Mouse (Mus musculus) midbrain, embryonic 10.5 days (tissue): ENCODE results near the gene Efemp2. TPM values are rescaled to one million over a fixed set of nuclear protein-coding genes. Genes with fewer than 3 reads are reported as not detected.
A peak's percentile ranks its signal among the peaks of the same experiment; 100 is the strongest.

Experiments
- DNase-seq: peaks from one replicate; pipeline ENCODE4 v3.0.0-alpha.2; 2017; ENCODE audit warnings: low spot score
- H3K27ac ChIP-seq: fragments of 300-500 bp; sonication (generic); replicated peaks from 2 replicates; pipeline ENCODE4 v1.5.1; 2016; ENCODE audit warnings: mild to moderate bottlenecking
- H3K27me3 ChIP-seq: fragments of 300-500 bp; sonication (generic); 2 replicates; pipeline ENCODE4 v1.6.1; 2016; ENCODE audit warnings: low read depth, mild to moderate bottlenecking; ENCODE audit not compliant: poor library complexity, severe bottlenecking
- H3K36me3 ChIP-seq: fragments of 300-500 bp; sonication (generic); 2 replicates; pipeline ENCODE4 v1.6.1; 2016; ENCODE audit warnings: mild to moderate bottlenecking, moderate library complexity
- H3K4me1 ChIP-seq: fragments of 300-500 bp; sonication (generic); 2 replicates; pipeline ENCODE4 v1.6.1; 2016
- H3K4me3 ChIP-seq: fragments of 300-500 bp; sonication (generic); 2 replicates; pipeline ENCODE4 v1.5.1; 2016; ENCODE audit warnings: mild to moderate bottlenecking, moderate library complexity
- H3K9me3 ChIP-seq: fragments of 300-500 bp; sonication (generic); replicated peaks from 2 replicates; pipeline ENCODE4 v1.6.1; 2016; ENCODE audit warnings: mild to moderate bottlenecking
- WGBS: fragments of 180-500 bp; shearing (Covaris S2); methylation state at CpG from one replicate; pipeline ENCODE4 v1.1.7; 2016; 5-methylcytosine and 5-hydroxymethylcytosine counted together
- polyA plus RNA-seq: library from polyadenylated mRNA; unstranded; fragments of >200 nt; fragmentation: Nextera tagmentation; extraction: Ambion mirVana; gene quantifications from 2 replicates; pipeline ENCODE4 v1.2.1, GENCODE M21; 2016

Efemp2 gene
- polyA plus RNA-seq, 1 experiment from 2014 or later = 67.6 TPM

DNA sequence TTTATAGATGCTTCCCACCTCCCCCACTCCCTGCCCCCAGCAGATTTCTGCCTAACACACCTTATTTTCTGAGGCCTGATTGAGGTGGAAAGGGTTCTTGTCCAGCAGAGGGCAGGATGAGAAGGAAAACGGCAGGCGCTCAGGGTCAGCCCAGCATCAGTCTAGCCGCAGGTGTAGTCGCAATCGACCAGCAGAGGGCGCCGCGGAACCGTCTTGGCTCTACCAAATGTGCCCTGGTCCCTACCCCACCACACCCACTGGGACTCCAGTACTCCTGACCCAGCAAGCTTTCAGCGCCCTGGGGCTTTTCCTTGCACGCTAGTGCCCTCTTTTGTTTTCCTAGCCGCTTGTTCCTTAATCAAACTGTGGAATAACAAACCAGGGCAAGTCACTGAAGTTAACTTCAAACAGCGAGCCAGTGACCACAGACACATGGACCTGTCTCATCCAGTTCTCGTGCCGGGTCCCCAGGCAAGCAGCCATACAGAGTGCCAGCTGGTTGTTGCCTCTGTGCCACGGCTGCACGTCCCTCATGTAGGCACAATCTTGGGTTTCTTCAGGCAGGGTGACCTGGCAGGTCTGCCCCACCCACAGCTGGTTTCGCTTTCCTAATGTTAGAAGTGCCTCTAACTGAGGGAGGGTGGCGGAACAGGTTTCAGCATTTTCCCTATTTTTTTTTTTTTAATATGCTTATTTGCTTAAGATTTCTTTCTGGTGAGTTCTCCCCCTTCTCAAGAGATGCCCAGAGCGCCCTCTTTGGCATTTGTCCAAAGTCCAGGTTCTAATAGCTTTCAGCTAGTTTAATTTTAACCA, 55.8 kb downstream of the Efemp2 start:
- DNase-seq = peak; percentile 96
- WGBS = 15% methylated on average over 20 of the region's 20 CpGs
- Histone ChIP-seq H3K36me3 (no peaks in the 10 kb centered on the region), H3K4me3 (peak overlapping the region; percentile 33), H3K4me1 (peaks cover 16% of the 10 kb centered on the region), H3K27ac (peak overlapping the region; percentile 65), H3K27me3 (peaks cover 27% of the 10 kb centered on the region; the same call in 1 of the 2 replicates), H3K9me3 (no peaks in the 10 kb centered on the region)

GRCm38 (mm10) chr19:5530138-5530524, 56.4 kb downstream of the Efemp2 start:
- Histone ChIP-seq H3K4me3 (peak overlapping the region; percentile 33; the same call in 1 of the 2 replicates), H3K9me3 (no peaks in the 10 kb centered on the region), H3K27ac (peak overlapping the region; percentile 65; the same call in 1 of the 2 replicates), H3K27me3 (peaks cover 27% of the 10 kb centered on the region; the same call in 1 of the 2 replicates), H3K36me3 (no peaks in the 10 kb centered on the region), H3K4me1 (peaks cover 16% of the 10 kb centered on the region)
- 44% methylated on average over 7 of the region's 7 CpGs for WGBS
- no peak for DNase-seq

Other genes with a start within 250 kb of the Efemp2 start
- gene Pacs1, start 200.8 kb upstream of the Efemp2 start, polyA plus RNA-seq = 21.3 and 23.7 TPM in 2 replicates
- gene Sf3b2, start 178.5 kb upstream of the Efemp2 start, polyA plus RNA-seq = 468 and 500 TPM in 2 replicates
- 10.8 and 15.4 TPM in 2 replicates for gene Gal3st3, start 175.6 kb upstream of the Efemp2 start, polyA plus RNA-seq
- gene Catsper1, start 138.2 kb upstream of the Efemp2 start, polyA plus RNA-seq = not detected in 2 replicates
- gene Cst6, start 124.4 kb upstream of the Efemp2 start, polyA plus RNA-seq = 0.67 TPM in 1 of 2 replicates, not detected in the other
- gene Eif1ad, start 107.2 kb upstream of the Efemp2 start, polyA plus RNA-seq = 86.9 and 89.4 TPM in 2 replicates
- gene Banf1, start 106.8 kb upstream of the Efemp2 start, polyA plus RNA-seq = 575 and 616 TPM in 2 replicates
- 88.2 and 96.2 TPM in 2 replicates for gene Sart1, start 85.3 kb upstream of the Efemp2 start, polyA plus RNA-seq
- 0.39 TPM in 1 of 2 replicates, not detected in the other for gene Tsga10ip, start 71.4 kb upstream of the Efemp2 start, polyA plus RNA-seq
- 221 and 228 TPM in 2 replicates for gene Drap1, start 49.0 kb upstream of the Efemp2 start, polyA plus RNA-seq
- 45.1 and 48.5 TPM in 2 replicates for gene AI837181, start 48.8 kb upstream of the Efemp2 start, polyA plus RNA-seq
- not detected in 2 replicates for gene Fosl1, start 26.4 kb upstream of the Efemp2 start, polyA plus RNA-seq
- gene Ccdc85b, start 16.1 kb upstream of the Efemp2 start, polyA plus RNA-seq = 5.5 and 6.0 TPM in 2 replicates
- gene Fibp, start 13.3 kb upstream of the Efemp2 start, polyA plus RNA-seq = 98.0 and 111 TPM in 2 replicates
- gene Ctsw, start 5.4 kb upstream of the Efemp2 start, polyA plus RNA-seq = 1.7 and 2.7 TPM in 2 replicates
- 41.3 and 47.0 TPM in 2 replicates for gene Mus81, start 14.4 kb downstream of the Efemp2 start, polyA plus RNA-seq
- gene Cfl1, start 16.5 kb downstream of the Efemp2 start, polyA plus RNA-seq = 3,131 and 3,331 TPM in 2 replicates
- not detected in 2 replicates for gene 1700020D05Rik, start 29.8 kb downstream of the Efemp2 start, polyA plus RNA-seq
- 9.6 and 15.3 TPM in 2 replicates for gene Snx32, start 36.6 kb downstream of the Efemp2 start, polyA plus RNA-seq
- gene Ovol1, start 86.7 kb downstream of the Efemp2 start, polyA plus RNA-seq = 0.16 and 0.29 TPM in 2 replicates
- gene Ap5b1, start 94.1 kb downstream of the Efemp2 start, polyA plus RNA-seq = 1.6 and 2.3 TPM in 2 replicates
- gene Rnaseh2c, start 127.9 kb downstream of the Efemp2 start, polyA plus RNA-seq = 186 and 200 TPM in 2 replicates
- gene Kat5, start 136.3 kb downstream of the Efemp2 start, polyA plus RNA-seq = 65.6 and 74.8 TPM in 2 replicates
- gene Rela, start 163.5 kb downstream of the Efemp2 start, polyA plus RNA-seq = 28.7 and 31.2 TPM in 2 replicates
- gene Sipa1, start 189.8 kb downstream of the Efemp2 start, polyA plus RNA-seq = 22.3 and 22.9 TPM in 2 replicates
- 28.7 and 29.9 TPM in 2 replicates for gene Map3k11, start 214.8 kb downstream of the Efemp2 start, polyA plus RNA-seq
- gene Pcnx3, start 215.0 kb downstream of the Efemp2 start, polyA plus RNA-seq = 22.8 and 25.6 TPM in 2 replicates
- 0.20 TPM in 1 of 2 replicates, not detected in the other for gene Kcnk7, start 230.4 kb downstream of the Efemp2 start, polyA plus RNA-seq